Comparison of ENCODE assay signal across 24 mouse cellular contexts in genomic region chr9:105800286-105800685, GRCm38 (mm10).
"Had no signal": no experiment of that assay in that cellular context is flagged by ENCODE, and none has a peak within 500 bp of the region (broad histone marks: within the 10 kb centered on the region; RNA-seq: fewer than 3 reads in every experiment).

No protein-coding gene starts in this region.

- H3K27me3 ChIP-seq: heart, embryonic 13.5 days; heart, embryonic 15.5 days; hindbrain, embryonic 13.5 days; hindbrain, embryonic 15.5 days; kidney, embryonic 15.5 days; limb, embryonic 13.5 days; limb, embryonic 15.5 days had no signal

- H3K9me3 ChIP-seq: heart, embryonic 13.5 days; heart, embryonic 15.5 days; hindbrain, embryonic 13.5 days; hindbrain, embryonic 15.5 days; kidney, embryonic 15.5 days; limb, embryonic 13.5 days; limb, embryonic 15.5 days had no signal

- H3K36me3 ChIP-seq: heart, embryonic 13.5 days; heart, embryonic 15.5 days; hindbrain, embryonic 13.5 days; hindbrain, embryonic 15.5 days; kidney, embryonic 15.5 days; limb, embryonic 13.5 days; limb, embryonic 15.5 days had no signal

- H3K4me2 ChIP-seq: heart, embryonic 11.5 days; heart, embryonic 13.5 days; heart, embryonic 15.5 days; hindbrain, embryonic 13.5 days; hindbrain, embryonic 15.5 days; kidney, embryonic 15.5 days; limb, embryonic 13.5 days; limb, embryonic 15.5 days had no signal

- H3K4me3 ChIP-seq: heart, embryonic 13.5 days; heart, embryonic 15.5 days; hindbrain, embryonic 13.5 days; hindbrain, embryonic 15.5 days; kidney, embryonic 15.5 days; limb, embryonic 13.5 days; limb, embryonic 15.5 days had no signal

- H3K9ac ChIP-seq: heart, embryonic 13.5 days; heart, embryonic 15.5 days; hindbrain, embryonic 13.5 days; hindbrain, embryonic 15.5 days; kidney, embryonic 15.5 days; limb, embryonic 13.5 days; limb, embryonic 15.5 days had no signal

- DNase-seq: gastrocnemius, postnatal 14 days; gastrocnemius, postnatal 36 days; heart, adult 18-20 months; heart, postnatal 14 days; heart, postnatal 36 days; kidney, adult 11 months; kidney, adult 2 months; kidney, adult 9 months; kidney, postnatal 14 days; kidney, postnatal 36 days; layer of hippocampus, adult 9-11 months; layer of hippocampus, postnatal 36 days; left cerebral cortex, postnatal 4 days had no signal

- H3K4me1 ChIP-seq: limb, embryonic 13.5 days had no signal

- H3K27ac ChIP-seq: heart, embryonic 13.5 days; heart, embryonic 15.5 days; hindbrain, embryonic 13.5 days; hindbrain, embryonic 15.5 days; hindbrain, postnatal 0 days; kidney, embryonic 15.5 days; kidney, postnatal 0 days; limb, embryonic 13.5 days; limb, embryonic 15.5 days had no signal

- ATAC-seq: hindbrain, postnatal 0 days; intestine, embryonic 16.5 days had no signal
